21 mouse cellular contexts compared by ENCODE assay signal in genomic region chr13:63193423-63193822, GRCm38 (mm10).
"Had no signal": no experiment of that assay in that cellular context is flagged by ENCODE, and none has a peak within 500 bp of the region (broad histone marks: within the 10 kb centered on the region; RNA-seq: fewer than 3 reads in every experiment).

No protein-coding gene starts in this region.

- H3K27ac ChIP-seq: layer of hippocampus, adult 2 months; liver, embryonic 13.5 days; midbrain, embryonic 12.5 days; neural tube, embryonic 13.5 days; stomach, embryonic 15.5 days had no signal

- H3K4me2 ChIP-seq: liver, embryonic 13.5 days; midbrain, embryonic 12.5 days; neural tube, embryonic 13.5 days; stomach, embryonic 15.5 days had no signal

- ATAC-seq: midbrain, embryonic 16.5 days had no signal

- H3K9ac ChIP-seq: liver, embryonic 13.5 days; midbrain, embryonic 12.5 days; neural tube, embryonic 13.5 days; stomach, embryonic 15.5 days had no signal

- DNase-seq: kidney, adult 18-20 months; kidney, adult 9 months; kidney, postnatal 14 days; kidney, postnatal 4 days; layer of hippocampus, adult 9-11 months; liver, embryonic 13.5 days; lung, adult 2 months; lung, postnatal 36 days; retina, postnatal 1 day; right cerebral cortex, postnatal 25 days; spleen, adult 18-20 months; thymus, adult 18-20 months; thymus, postnatal 14 days; thymus, postnatal 4 days had no signal

- H3K9me3 ChIP-seq: liver, embryonic 13.5 days; megakaryocyte, embryonic 14.5 days; midbrain, embryonic 12.5 days; neural tube, embryonic 13.5 days; stomach, embryonic 15.5 days had no signal

- H3K4me3 ChIP-seq: layer of hippocampus, adult 2 months; liver, embryonic 13.5 days; megakaryocyte, embryonic 14.5 days; midbrain, embryonic 12.5 days; myocyte; neural tube, embryonic 13.5 days; stomach, embryonic 15.5 days had no signal

- H3K36me3 ChIP-seq: liver, embryonic 13.5 days; midbrain, embryonic 12.5 days; stomach, embryonic 15.5 days had no signal

- H3K27me3 ChIP-seq: liver, embryonic 13.5 days; midbrain, embryonic 12.5 days; neural tube, embryonic 13.5 days; stomach, embryonic 15.5 days had no signal

- H3K4me1 ChIP-seq: liver, embryonic 13.5 days; megakaryocyte, embryonic 14.5 days; midbrain, embryonic 12.5 days had no signal
